Mouse (Mus musculus): ENCODE results near the gene Slc22a6.

DNA sequence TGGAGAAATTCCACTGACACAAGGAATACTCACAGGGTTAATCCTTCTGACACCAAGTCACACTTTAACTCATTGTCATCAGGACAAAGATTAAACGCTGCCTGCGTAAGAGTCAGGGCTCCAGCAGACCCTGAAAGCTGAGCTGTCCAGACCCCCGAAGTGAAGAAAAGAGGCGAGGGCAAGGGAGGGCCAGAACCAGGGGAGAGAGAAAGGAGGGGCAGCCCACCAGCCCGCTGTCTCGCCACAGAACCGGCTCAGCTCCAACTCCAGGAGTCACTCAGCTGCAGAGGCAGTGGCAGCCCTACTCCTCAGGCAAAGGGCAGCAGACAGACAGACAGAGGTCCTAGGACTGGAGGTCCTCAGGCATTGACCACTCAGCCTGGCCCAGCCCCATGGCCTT lies at the start of gene Slc22a6:
- TF ChIP-seq GATA1 (IDR thresholded peaks at IDR 0.05; ENCODE audit: borderline replicate concordance, low read length) (no peak), FLI1 (IDR thresholded peaks at IDR 0.05; ENCODE audit: low read length) (no peak)
